Mouse (Mus musculus): Measurements from ENCODE around the gene Gm13889.
A peak's percentile ranks its signal among the peaks of the same experiment; 100 is the strongest.

Gm13889 gene

DNA sequence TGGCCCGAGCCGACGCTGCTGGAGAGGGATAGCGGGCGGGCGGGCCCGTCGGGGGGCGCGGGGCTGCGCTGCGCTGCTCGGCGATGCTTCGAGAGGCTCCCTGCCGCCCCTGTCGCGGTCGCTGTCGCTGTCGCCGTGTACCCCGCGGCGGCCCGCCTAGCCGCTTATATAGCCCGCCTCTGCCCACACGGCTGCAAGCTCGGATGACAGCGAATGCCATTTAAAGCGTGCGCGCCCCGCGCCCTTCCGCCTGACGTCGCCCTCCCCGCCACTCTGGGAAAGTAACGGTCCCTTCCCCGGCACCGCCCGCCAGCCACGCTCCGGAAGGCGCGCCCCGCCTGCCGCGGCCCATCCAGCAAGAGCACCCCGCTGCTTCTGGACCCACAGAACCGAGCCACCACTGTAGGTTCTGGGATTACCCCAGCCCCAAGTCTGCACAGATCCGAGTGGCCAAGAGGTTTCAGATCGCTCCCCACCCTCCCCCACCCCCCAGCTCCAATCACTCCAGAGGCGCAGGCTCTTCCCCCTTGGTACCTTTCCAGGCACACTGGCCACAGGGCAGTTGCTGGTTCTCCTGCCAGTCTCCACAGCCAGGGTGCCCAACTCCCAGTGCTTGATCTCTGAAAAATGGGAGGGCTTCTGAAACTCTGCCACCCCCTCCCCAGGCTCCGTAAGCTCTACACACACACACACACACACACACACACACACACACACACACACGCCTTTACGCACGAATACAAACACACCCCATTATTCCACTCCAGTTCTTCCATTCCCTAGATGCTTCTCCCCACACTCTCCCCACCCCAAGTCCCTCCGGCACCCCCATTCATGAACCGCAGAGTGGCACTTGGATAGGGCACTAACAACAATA, at the start of gene Gm13889:
Gm13889 (minus strand) TSS at position 294 of the 877 bp plus-strand sequence.
- DNase-seq (ENCODE audit: low read depth), result no peak

DNA sequence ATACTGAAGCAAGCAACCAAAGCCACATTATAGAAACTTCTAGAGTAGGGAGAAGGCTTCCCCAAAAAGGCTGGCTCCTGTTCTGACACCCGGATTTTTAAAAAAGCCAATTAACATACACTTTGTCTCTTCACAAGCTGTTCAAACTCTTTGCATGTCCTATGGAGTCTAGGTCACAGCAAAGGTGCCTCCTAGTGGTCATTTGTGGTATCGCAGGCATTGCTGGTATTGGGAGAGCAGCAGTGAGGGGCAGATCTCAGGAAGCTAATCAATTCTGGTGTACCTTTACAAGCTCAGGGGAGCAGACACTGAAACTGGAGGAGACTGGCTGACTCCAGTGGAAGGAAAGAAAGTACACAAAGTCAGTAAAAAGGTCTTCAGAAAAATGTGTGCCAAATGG, 45.3 kb upstream of the Gm13889 start:
- DNase-seq (ENCODE audit: low read depth), result peak; percentile 46

DNA sequence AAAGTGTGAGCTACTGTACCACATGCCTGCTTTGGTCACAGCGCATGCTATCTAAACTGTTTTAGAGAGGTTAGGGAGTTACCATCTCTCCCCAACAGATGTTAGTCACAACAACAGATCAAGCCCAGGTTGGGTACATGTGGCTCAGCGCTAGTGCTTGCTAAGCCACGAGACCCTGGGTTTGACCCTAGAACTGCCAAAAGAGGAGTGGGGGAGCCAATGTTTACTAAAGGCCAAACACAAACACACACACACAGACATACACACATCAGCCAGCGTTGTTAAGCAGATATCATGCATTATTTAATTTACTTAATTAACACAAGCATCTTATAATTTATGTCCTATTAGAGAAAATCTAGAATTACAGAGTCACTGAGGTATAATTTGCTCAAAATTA, 44.9 kb upstream of the Gm13889 start:
- DNase-seq (ENCODE audit: low read depth), result no peak

- no peak for DNase-seq (ENCODE audit: low read depth)
These were observed 44.4 kb upstream of the Gm13889 start for GRCm38 (mm10) chr2:94001411-94001810.

DNA sequence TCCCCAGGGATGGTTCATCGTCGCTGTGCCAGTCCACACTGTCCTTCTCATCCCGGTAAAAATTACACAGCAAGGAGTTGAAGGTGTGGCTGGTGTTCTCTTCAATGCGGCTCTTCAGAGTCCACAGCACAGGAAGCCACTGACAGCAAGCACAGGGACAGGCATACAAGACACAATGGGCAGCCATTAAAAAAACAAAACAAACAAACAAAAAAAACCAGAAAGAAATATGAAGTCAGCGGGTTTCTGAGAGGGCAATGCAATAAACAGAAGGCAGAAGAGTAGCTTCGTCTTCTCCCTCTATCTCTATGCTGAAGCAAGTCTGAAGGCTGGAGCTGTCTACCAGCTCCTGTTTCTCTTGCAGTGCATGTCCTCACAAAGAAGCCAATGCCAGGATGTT, 39.3 kb upstream of the Gm13889 start, which contains the start of gene Gm27027:
Gm27027 (minus strand) TSS at position 101 of the 400 bp plus-strand sequence.
- no peak for DNase-seq (ENCODE audit: low read depth)

GRCm38 (mm10) chr2:93992810-93993209, 35.8 kb upstream of the Gm13889 start:
- DNase-seq (ENCODE audit: low read depth), result no peak

- DNase-seq (ENCODE audit: low read depth), result no peak
These were observed 35.3 kb upstream of the Gm13889 start for GRCm38 (mm10) chr2:93992259-93992658.

- DNase-seq (ENCODE audit: low read depth), result no peak
These were observed 34.3 kb upstream of the Gm13889 start for GRCm38 (mm10) chr2:93991336-93991735.

DNA sequence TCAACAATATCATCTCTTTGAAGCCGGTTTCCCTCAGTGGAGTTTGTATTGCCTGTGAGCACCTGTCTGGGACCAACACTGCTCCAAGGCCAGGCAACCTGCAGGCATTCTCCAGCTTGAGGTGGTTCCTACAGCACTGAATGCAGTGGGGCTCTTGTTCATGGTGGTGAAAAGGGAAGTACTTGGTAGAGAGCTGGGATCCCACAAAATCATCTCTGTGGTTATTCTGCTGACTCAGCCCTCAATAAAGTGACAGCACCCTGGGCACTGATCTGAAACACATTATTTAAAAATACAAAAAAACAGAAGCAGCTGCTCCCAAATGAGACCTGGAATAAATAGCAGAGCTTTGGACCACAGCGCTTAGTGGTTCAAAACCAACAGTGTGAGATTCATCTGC, 31.4 kb upstream of the Gm13889 start:
- no peak for DNase-seq (ENCODE audit: low read depth)

DNA sequence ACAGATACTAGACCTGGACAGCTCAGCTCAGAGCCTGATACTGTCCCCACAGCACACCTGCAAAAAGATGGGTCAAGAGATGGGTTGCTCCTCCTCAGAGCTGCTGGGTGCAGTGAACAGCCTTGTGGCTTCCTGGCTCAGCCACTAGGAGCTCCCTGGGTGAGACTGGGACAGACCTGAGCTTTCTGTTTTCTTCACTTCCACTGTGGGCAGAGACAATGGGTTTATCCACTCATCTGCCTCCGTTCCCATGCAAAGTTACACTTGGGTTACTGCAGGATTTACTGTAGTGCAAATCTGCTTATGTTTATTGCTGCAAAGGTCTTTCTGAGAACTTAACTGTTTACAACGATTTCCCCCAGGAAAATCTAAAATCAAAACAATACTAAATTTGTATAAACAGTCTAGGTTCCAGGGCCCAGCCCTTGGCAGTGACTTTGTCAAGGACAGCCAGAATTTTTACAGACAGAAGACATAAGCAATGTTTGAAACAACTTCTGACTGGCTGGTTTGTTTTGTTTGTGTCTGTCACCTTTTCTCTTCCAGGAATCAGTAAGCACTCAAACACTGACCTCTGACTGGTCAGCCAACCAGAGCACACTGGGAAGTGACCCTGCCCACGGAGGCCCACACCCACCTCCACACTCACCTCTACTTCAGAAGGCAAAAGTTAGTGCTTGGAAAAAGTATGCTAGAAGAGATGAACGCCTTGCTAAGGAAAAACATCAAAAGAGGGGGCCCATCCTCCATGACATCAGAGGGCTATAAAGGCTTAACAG, 25.6 kb upstream of the Gm13889 start:
- no peak for DNase-seq (ENCODE audit: low read depth)

DNA sequence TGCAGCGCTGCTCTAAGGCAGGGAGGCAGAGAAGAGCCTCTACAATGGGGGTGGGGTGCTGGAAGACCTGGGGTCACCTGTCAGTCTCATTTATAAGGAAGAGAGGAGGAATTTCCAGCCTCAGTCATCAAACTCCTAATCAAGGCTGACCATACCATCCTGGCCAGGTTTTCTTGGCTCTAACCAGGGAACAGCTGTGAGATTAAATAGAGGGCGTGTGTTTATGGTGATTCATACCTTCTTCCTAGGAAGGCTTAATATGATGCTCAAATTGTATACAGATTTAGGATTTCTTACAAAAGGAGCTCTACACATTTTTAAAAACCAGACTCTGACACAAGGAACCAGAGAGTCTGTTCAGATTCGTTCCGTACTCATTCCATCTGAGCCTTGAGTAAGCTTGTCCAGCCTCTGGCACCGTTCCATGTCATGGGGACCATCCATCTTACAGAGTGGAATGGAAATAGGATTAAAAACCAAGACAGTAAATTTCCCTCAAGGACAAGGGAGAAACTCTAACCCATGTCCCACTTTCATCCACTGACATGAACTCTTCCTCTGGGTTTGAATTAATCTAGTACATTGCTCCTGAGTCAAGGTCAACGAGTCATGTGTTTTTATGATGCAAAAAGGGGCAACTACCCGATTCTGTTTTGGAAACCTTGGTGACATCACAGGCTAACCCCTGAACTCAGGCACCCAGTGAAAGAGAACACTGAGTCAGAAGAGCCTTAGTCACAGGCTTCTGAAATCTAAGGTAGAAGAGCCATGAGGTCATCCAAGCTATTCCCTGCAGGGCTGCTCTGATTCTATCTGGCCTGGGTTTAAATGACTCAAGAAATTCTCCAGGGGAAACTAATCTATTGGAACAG, 22.5 kb upstream of the Gm13889 start:
- DNase-seq (ENCODE audit: low read depth), result no peak

GRCm38 (mm10) chr2:93976436-93977252, 19.6 kb upstream of the Gm13889 start:
- no peak for DNase-seq (ENCODE audit: low read depth)

GRCm38 (mm10) chr2:93975526-93976435, 18.8 kb upstream of the Gm13889 start:
- DNase-seq (ENCODE audit: low read depth), result no peak

DNA sequence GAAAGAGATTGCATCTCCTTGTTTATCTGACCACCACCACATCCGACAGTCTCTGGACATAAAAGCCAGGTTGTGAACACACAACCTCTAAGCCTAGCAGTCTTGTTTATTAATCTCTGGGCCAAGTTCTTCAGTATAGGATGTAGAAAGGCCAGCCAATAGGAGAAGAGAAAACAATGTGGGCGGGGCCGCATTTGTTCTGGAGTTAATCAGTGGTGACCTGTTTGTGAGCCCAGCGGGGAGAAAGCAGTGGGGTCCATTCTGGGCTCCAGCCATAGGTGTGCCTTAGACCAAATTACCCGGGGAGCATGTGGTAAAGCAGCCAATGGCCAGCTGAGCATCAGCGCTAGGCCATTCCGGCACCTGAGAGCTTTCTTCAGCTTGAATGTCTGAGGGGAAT, 18.0 kb upstream of the Gm13889 start:
- DNase-seq (ENCODE audit: low read depth), result no peak

GRCm38 (mm10) chr2:93971647-93972046, 14.6 kb upstream of the Gm13889 start:
- no peak for DNase-seq (ENCODE audit: low read depth)

DNA sequence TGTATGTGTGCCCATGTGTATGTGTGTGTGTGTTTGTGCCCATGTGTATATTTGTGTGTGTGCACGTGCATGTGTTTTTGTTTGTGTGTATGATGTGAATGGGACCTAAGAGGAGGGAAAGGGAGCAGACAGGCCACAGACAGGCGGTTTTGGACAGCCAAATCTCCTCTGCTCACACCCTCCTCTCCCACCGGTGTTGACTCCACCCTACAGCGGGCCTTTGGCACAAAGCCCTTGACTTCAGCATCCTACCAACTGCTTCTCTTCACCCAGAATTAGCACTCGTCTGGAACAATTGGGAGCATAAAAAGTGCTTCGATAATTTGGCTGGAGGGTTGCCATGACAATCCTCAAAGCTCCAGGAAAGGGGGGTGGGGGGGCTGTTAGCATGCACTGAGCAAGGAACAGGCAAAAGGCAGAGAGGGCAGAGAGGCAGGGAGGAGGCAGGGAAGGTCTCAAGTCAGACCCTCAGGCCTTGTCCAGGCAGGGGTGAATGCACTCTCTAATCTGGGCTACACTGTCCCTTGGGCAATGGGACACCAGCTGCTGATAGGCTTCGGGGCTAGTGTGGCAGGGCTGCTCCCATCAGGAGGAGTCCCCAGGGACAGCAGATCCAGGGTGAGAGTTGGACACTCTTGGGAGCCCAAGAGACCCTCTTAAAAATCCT, 7.6 kb upstream of the Gm13889 start:
- no peak for DNase-seq (ENCODE audit: low read depth)

- no peak for DNase-seq (ENCODE audit: low read depth)
These were observed 6.8 kb upstream of the Gm13889 start for GRCm38 (mm10) chr2:93963802-93964201.

DNA sequence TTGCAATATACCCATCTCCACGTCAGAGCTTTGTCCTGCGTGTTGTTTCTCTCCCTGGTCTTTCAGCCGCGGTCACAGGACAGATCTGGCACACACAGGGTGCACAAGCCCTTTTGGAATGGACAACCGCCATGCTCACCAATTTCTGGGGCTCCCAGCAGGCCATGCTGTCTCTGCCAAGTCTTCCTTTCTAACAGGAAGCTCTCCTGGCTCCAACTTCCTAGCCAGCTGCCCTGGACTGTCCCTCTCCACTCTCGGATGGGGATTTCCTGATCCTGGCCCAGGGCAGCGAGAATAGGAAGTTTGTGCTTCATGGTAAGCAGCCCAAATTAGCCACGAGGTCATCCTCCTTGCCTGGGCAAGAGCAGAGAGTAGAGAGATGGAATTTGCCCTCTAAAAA, 4.7 kb upstream of the Gm13889 start:
- DNase-seq (ENCODE audit: low read depth), result no peak

DNA sequence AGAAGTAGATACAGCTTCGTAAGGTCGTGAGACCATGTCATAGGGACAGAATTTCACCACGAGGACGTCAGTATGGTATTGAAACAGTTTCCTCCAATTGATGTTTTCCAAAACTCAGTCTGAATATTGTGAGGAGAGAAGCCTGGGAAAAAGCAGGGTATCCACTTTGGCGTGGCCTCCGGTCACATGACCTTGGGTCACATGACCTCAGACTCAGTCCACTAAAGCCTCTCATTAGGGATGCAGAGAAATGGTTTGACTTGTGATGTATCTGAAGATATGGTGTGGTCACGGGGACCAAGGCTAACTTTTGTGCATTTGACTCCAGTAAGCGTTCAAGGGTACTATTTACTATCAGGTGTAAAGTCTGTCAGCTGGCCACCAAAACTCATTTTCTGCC, 2.3 kb upstream of the Gm13889 start:
- no peak for DNase-seq (ENCODE audit: low read depth)

- DNase-seq (ENCODE audit: low read depth), result no peak
These were observed 1.2 kb upstream of the Gm13889 start for GRCm38 (mm10) chr2:93958216-93958615.
